Mouse (Mus musculus): ENCODE results near the gene Ctnna2.

The Ctnna2 gene

GRCm38 (mm10) chr6:77582568-77582967 is 396.9 kb downstream of the Ctnna2 start:
- no peak for DNase-seq (ENCODE audit: low read depth, low spot score)

DNA sequence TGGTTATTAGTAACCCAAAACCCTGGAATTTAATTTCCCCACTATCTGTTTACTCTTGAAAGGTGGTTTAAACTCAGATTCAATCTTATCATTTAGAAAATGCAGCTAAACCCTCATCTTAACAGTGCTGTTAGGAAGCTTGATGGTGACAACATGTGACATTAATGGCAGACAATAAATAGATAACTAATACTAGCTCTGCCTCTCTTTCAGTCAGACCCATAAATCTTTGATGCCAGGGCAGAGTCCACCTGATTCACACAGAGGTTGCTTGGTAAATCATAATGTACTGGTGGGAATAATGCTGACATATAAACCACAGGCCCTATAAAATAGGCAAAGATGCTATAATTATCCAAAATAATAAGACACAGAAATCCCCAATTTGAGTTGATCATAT is 398.6 kb downstream of the Ctnna2 start:
- no peak for DNase-seq (ENCODE audit: low read depth, low spot score)

- DNase-seq (ENCODE audit: low read depth, low spot score), result no peak
Measured at GRCm38 (mm10) chr6:77578612-77579011, 400.9 kb downstream of the Ctnna2 start.

DNA sequence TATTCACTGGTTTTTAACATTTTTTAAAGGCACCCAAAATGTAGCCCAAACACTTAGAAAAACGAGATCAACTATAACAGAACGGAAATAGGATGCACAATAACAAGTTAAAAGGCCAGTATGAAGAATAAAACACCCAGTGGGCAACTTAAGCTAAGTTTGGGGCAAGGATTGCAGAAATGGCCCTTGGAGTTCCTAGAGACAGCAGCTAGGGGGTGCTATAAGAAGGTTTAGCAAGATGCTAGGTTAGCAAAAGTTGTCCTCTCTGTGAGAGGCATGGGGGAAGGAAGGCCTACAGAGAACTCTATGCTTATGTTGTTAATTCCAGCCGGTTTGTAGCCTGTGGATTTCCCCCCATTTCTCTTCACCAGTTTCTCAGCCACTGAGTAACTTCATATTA is 401.9 kb downstream of the Ctnna2 start:
- DNase-seq (ENCODE audit: low read depth, low spot score), result no peak

DNA sequence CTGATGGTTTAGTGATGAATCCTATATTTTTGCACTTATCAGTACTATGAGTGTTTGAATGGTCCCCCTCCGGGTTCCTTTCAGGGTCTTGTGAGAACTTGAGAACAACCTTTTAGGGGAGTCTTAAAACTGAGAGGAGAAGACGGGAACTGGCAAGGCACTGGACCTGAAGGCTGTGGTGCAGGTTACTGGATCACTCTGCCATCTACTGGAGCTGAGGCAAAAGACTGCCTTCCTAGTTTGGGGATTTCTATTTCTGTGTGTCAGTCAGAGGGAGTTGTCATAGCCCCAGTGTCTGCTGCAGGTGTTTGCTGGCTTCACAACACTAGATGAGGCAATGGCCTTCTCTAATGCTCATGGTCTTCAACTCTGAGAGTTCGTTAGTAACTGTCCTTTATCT is 406.9 kb downstream of the Ctnna2 start:
- DNase-seq (ENCODE audit: low read depth, low spot score), result no peak

GRCm38 (mm10) chr6:77569851-77570250 is 409.6 kb downstream of the Ctnna2 start:
- no peak for DNase-seq (ENCODE audit: low read depth, low spot score)

GRCm38 (mm10) chr6:77556181-77556580 is 423.3 kb downstream of the Ctnna2 start:
- DNase-seq (ENCODE audit: low read depth, low spot score), result no peak

GRCm38 (mm10) chr6:77537055-77537807 is 442.3 kb downstream of the Ctnna2 start:
- no peak for DNase-seq (ENCODE audit: low read depth, low spot score)

- DNase-seq (ENCODE audit: low read depth, low spot score), result no peak
Measured at GRCm38 (mm10) chr6:77527636-77528035, 451.9 kb downstream of the Ctnna2 start.

DNA sequence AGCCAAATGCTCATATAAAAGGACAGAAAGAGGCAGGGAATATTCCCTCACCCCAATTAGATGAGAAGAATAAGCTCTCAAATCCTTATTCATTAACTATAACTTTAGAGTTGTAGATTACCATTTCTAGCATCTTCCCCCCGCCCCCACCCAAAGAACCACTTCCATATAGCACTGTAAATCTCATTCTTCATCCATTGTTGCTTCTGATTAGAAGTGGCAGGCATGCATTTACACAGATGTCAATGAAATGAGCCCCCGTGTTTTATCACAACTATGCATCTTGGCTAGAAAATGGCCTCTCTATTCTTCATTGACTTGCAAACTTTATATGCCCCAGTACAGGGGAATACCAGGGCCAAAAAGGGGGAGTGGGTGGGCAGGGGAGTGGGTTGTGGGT is 457.7 kb downstream of the Ctnna2 start:
- no peak for DNase-seq (ENCODE audit: low read depth, low spot score)

DNA sequence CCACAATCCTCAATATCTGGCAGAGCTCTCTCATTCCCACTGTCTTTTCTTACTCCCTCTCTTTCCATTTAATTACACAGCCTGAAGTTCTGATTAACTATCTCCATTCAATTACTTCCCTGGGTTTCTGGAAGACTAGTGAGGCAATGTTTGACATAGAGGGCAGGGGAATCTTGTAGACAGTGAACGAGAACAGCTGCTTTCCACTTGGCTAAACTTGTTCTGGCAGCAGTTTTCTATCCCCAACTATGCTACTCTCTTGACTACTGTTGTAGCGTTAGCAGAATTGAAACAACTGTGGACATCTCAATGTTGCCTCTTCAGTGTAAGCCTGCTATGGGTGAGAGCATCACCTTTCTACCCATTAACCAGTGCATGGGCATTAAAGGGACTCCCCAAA is 463.0 kb downstream of the Ctnna2 start:
- no peak for DNase-seq (ENCODE audit: low read depth, low spot score)

DNA sequence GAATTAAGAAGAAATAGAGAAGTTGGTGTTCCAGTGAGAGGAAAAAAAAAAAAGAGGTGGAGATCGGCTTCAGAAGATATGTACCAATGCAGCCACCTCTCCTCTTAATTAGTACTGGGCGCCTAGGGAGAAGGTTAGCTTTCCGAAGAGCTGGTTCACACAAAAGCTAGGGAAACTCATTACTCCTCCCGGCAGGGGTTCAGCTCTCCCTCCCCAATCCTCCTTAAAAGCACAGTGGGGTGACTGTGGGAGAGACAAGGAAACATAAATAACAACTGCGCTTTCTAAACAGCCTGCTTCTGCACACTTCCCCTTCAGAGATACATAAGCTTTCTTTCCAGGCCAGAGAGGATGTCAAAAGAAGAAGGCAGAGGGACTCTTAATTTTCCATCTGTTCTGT is 467.7 kb downstream of the Ctnna2 start:
- DNase-seq (ENCODE audit: low read depth, low spot score), result no peak

DNA sequence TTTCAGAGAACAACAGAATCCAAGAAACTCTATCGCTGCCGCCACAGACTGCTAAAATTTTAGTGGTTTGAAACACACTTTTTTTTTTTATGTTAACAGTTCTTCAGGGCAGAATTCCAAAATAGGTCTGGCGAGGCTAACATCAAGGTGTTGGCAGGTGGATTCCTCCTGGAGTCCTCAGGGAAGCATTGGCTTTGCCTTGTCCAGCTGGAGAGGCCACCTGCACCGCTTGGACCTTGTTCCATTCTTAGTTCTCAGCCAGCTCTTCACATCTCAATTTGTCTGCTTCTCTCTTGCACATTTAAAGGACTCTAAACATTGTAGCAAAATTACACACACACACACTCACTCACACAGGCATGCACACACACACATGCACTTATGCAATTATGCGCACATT is 487.8 kb downstream of the Ctnna2 start:
- DNase-seq (ENCODE audit: low read depth, low spot score), result no peak

DNA sequence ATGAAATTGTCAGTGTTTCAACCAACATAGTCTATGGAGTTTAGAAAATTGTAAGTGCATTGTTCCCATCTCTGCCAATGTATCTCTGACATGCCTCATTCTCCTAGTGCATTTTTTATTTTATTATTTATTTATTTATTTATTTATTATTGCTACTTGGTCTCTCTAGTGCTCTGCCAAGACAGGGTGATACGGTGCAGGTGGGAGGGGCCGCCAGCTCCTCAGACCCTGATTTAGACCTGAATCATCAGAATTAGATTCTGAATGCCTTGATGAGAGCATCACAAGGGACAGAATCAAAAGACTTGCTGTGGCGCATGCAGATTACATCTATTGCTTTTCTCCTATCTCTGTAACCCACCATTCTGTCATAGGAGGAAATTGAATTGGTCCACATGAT is 492.8 kb downstream of the Ctnna2 start:
- DNase-seq (ENCODE audit: low read depth, low spot score), result no peak

DNA sequence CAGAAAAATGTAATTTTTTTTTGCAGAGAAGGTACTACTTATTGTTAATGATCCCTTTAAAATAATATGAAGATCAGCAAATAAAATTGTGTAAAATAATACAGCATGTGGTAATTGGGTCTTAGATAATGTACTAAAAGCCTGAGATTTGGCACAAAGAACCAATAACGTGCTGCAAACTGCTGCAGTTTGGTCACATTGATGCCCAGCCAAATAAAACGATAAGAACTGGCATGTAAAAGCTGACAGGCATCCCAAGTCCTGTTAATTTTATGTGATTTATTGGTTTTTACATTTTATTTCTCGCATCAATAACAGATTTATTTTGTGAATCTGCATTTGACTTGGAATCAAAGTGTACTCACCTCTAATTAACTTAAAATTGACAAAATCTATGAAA is 497.4 kb downstream of the Ctnna2 start:
- DNase-seq (ENCODE audit: low read depth, low spot score), result no peak

- DNase-seq (ENCODE audit: low read depth, low spot score), result no peak
Measured at GRCm38 (mm10) chr6:77475354-77475753, 504.1 kb downstream of the Ctnna2 start.

DNA sequence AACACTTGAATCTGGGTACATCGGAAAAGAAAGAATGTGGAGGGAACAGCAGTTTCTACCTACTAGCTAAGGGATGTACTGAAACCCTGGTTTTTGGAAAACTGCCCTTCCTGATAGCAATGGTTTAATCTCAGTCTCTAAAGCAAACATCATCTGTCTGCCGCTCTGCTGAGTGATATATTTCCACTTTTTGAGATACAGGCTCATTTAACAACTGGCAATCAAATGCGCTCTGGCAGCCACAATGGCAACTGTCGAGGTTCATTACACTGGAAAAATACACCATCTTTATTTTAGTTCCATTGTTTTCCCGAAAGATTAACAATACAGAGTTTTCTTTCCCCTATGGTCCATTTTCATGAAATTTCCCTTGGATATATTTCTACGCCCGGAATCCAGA is 506.2 kb downstream of the Ctnna2 start:
- DNase-seq (ENCODE audit: low read depth, low spot score), result no peak

GRCm38 (mm10) chr6:77468058-77468457 is 511.4 kb downstream of the Ctnna2 start:
- no peak for DNase-seq (ENCODE audit: low read depth, low spot score)

GRCm38 (mm10) chr6:77462737-77463136 is 516.8 kb downstream of the Ctnna2 start:
- no peak for DNase-seq (ENCODE audit: low read depth, low spot score)

- no peak for DNase-seq (ENCODE audit: low read depth, low spot score)
Measured at GRCm38 (mm10) chr6:77457919-77458318, 521.6 kb downstream of the Ctnna2 start.

DNA sequence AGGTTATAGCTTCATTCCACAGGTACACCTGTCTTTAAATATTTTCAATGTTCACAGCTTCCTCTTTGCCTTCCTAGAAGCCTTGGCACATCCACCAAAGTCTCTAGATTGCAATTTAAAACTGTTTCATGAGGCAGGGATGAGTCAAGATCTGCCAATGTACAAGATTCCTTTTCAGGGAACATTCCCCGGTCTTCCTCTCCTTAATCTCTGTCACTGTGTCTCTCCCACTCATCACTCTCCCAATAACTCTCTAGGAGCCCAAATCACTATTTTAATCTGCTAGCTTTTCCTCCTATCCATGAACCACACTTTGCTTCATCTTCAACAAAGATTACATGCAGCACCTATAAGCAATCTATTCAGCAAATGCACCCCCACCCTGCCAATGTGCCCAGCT is 532.6 kb downstream of the Ctnna2 start:
- no peak for DNase-seq (ENCODE audit: low read depth, low spot score)

GRCm38 (mm10) chr6:77443906-77444305 is 535.6 kb downstream of the Ctnna2 start:
- no peak for DNase-seq (ENCODE audit: low read depth, low spot score)

- DNase-seq (ENCODE audit: low read depth, low spot score), result no peak
Measured at GRCm38 (mm10) chr6:77441051-77441450, 538.4 kb downstream of the Ctnna2 start.

DNA sequence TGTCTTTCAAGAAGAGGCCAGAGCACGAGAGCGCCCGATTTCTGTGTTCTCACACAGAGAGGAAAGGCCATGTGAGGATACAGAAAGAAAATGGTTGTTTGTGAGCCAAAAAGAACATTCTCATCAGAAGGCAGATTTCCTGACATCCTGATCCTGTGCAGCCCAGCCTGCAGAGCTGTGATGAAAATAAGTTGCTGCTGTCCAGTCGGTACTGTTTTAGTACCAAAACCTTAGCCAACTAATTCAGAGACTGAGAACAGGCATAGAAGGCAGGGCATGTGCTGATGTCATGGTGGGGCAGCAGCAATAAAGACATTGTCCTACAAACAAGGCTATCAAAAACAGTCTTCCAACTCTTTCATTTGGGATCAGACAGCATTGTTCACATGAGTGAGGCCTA is 549.1 kb downstream of the Ctnna2 start:
- no peak for DNase-seq (ENCODE audit: low read depth, low spot score)
